Mouse (Mus musculus): ENCODE results near the gene Il2rg.

DNA sequence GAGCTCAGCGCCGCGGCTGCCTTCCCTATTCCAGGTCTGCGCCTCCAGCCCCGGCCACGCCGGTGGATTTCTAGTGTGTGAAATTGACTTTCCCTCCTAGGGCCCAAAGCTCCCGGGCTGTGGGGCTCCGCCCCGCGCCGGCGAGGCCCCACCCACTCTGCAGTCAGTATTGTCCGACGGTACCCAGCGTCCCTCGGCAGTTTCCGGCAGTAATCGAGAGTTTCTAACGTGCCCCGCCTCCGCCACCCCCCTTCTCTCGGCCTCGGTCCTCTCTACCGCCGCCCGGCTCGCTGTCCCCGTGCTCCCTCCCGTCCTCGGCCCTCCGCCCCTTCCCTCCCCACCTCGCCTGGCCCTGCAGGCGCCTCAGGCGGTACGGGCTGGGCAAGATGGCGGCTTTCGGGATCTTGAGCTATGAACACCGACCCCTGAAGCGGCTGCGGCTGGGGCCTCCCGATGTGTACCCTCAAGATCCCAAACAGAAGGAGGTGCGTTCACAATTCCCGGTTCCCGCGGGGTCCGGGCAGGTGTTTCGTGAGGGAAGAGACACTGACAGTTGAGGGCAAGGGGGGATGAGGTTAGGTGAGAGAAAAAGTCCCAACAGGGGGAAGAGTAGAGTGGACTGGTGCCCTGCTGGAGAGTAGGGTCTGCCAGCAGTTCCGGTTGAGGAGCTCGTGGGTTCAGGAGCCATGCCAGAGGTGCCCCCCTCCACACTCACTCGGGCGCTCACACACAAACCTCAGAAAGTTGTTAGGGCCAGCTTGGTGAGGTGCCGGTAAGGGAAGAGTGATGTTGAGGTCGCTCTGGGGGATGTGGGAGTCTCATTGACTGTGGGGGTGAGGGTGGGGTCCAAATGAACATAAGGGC lies 6.1 kb upstream of the Il2rg start, which contains the start of gene Med12:
- TF ChIP-seq POLR2A (IDR thresholded peaks at IDR 0.05; ENCODE audit: borderline replicate concordance, insufficient read depth, low read length) (0 out of 2 replicates have a peak, but pooled peaks have one; percentile 26), CTCF (IDR thresholded peaks at IDR 0.05; ENCODE audit: borderline replicate concordance, insufficient read depth, low read depth, low read length) (no peak)

Measured in cerebellum, adult 2 months (tissue).